Mouse (Mus musculus) spleen, postnatal 14 days (tissue): ENCODE measurements at regions not wholly inside any gene's neighbourhood (a gene's known extent, or its start where the extent isn't known, plus 50 kb on each side); places are given as distances from the start of the nearest gene placed in this dataset.

ENCODE experiments used
- DNase-seq, 2 experiments: peaks; one replicate each; pipeline ENCODE4 v3.0.0; 2021 to 2022; ENCODE audit warnings: low spot score in 2 of 2

DNA sequence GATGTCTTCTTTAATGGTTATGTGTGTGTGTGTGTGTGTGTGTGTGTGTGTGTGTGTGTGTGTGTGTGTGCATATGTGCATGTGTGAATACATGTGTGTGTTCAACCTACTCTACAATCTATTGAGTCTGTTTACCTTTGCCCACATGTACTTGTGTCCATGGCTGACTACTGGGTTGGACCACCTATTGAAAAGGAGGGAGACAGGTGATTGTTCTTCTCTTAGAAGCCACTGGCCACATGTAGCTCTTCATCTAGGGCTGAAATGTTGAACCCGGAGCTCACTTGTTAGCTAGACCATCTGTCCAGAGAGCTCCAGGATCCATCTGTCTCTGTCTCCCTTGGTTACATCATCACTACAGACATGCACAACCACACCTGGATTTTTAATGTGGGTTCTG, 141.8 kb upstream of the Jade1 start:
- no peak for DNase-seq

DNA sequence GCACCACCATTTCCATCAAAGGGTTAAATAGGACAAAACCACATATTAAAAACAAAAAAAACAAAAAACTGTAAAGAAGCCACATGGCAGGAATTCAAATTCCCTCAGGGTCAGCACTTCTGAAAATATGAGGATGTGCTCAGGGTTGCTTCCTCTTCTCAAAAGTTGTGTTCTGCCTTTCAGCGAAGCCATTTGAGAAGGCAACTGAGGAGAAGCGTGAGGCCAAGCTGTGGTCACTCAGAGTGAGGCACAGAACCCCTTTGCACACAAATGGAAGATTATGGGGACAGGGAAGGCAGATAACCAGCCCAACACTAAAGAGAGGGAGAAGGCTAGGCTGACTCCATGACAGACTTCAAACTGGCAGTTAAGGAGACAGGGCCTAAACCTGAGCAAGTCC, 142.8 kb upstream of the Jade1 start:
- no peak for DNase-seq

DNA sequence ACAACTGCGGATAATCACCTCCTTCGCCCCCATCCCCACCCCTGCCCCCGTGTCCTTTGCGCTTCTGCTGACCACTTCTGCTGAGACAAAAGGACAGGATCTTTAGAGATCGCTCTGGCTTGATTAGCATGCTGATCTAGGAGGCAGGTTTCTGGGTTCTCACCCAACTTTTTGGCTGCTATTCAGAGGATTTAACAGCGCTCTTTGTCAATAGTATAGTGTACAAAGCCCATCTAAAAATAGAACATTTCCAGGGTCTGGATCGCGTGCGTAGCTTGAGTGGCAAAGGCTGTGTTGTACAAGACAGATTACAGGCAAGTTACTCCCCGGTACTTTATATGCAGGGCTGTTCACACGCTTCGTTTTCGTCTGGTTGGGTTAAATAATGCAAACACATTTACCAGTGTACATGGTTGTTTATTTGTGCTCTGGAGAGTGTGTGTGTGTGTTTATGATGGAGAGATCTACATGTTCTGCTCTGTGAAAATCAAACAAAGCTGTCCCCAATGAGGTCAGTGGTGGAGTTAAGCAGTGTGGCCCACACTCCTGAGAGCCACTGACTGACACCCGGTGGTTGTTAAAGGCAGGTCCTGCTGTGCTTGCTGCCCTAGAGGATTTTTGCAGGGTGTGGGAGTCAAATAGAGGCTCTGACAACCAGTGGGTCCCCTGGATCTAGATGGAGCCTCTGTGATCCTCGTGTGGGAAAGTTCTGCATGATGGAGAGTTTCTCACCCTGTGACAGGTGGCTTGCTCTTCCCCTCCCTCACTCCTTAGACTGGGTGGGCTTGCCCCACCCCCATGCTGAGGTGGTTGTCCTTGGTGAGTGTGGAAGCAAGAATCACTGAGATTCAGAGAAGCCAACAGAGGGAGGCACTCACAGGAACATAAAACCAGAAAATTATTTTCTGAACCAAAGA, 146.5 kb upstream of the Jade1 start:
- no peak for DNase-seq

DNA sequence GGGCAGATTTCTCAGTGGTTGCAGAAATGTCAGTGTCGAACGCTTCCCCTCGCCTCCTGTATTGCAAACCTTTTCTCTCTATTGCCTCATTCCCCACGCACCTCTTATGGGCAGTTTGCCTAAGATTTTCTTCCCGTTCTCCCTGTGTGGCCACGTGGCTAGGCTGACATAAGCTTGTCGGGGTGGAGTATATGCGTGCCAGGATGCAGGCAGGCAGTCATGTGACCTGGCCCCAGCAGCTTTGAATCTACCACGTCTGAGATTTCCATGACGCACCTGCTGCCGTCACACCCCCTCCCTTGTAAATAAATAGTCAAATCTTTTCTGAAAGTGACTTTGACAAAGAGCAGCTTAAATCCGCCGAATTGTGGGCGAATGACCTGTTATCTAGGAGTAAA, 147.1 kb upstream of the Jade1 start:
- DNase-seq: peak; percentile 13 to 22

DNA sequence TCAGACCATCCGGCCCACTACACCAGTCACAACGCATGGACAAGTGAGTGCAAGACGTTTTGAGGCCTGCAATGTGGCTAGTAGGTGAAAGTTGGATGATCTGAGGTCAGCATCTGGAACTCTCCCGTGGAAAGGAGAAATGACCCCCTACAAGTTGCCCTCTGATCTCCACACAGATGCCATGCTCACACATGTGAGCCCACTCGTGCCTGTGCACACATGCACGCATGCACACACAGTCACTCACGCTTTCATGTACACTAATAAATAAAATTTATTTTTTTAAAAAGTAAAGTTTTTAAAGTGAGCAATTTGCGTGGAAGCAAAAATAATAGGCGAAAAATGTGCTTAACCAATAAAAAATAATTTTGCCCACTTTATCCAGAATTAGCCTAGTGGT, 147.5 kb upstream of the Jade1 start:
- no peak for DNase-seq

DNA sequence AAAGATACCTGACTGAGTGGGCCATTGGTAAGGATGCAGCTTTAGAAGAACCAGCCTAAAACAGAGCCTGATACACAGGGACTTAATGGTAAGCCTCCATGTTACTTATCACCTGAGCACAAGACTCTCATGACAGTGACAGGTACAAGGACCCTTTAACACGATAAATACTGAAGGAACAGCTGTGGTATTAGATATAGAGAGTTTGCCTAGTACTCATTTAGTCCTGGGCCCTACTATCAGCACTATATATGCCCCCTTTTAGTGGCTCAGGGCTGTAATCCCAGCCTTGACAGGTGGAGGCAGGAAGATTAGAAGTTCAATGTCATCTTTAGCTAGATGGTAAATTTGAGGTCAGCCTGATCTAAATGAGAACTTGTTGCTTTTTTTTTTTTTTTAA, 148.0 kb upstream of the Jade1 start:
- no peak for DNase-seq

DNA sequence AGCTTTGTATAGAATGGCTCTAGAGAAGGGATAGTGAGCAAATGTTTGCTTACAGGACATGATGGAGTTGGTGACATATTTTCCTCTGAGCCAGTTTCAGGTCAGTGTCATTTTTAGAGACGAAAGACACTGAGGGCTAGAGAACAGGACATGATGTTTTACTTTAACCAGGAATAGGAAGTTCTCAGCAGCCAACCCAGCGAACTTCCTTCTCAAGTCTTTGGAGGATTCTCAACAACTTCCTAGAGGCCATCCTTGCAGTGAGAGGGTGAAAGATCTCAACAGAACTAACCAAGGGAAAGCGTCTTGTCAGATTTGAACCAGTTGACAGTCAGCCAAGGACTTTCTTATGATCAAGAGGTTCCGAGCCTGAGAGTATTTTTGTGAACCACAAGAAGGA, 153.7 kb upstream of the Jade1 start:
- no peak for DNase-seq

DNA sequence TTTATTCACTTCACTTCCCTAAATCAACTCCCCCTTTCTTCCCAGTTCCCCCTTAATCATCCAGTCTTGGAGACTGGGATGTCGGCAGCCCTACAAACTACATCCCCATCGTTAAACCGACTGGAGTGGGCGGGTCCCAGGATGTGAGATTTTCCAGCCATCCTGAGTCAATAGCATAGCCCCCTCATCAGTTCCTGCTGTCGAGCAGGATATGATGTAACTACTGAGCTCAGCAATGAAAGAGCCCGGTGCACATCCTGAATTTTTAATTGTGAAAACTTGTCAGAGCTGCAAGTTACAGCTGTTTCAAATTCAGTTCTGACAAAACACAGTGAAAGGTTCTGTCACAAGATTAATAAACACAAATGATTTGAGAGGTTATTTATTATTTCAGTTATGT, 165.7 kb upstream of the Jade1 start:
- no peak for DNase-seq

DNA sequence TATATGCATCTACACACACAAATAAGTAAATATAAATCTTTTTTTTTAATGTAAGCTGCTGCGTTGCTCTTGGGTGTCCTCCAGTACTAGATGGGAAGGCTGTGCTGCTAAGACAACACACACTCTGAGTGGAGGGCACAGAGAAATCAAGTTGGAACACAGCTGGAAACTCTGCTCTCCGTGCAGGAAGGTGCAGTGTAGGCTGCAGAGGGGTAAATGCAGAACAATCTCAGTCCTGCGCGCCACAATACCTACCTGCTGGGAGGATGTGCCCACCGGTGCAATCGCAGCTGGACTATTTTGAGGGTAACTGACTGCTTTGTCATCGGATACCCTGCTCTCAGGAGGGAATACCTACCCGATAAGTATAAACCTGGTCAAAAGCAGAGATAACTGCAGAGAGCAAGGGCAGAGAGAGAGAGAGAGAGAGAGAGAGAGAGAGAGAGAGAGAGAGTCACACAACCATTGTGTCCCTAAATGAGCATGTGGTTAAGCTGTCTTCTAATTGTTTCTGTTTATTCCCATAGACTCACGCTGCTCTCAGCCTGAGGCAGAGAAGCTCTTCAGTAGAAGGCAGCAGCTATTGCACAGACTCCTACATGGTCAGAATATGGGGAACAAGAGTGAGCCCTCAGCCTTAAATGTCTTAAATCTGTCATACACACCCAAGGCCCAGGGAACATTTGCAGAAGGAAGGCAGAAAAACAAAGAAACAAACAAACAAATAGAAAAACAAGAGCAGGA, 167.9 kb upstream of the Jade1 start:
- DNase-seq: no peak

DNA sequence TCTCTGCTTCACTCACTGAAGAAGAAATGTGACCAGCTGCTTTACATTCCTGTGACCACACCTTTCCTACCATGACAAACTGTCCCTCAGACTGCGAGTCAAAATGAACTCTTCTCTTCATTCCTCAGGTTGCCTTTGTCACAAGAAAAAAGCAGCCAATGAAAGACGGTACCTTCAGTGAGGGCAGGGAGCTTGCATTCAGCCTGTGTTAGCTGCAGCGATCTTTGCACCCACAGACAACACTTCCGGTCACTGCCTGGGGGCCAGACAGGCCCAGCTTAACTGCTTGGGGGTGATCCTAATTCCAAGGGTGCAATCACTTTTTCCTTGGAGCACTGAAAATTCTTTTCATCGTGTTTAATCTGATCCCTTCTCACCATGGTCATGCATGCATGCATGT, 169.2 kb upstream of the Jade1 start:
- DNase-seq: no peak

DNA sequence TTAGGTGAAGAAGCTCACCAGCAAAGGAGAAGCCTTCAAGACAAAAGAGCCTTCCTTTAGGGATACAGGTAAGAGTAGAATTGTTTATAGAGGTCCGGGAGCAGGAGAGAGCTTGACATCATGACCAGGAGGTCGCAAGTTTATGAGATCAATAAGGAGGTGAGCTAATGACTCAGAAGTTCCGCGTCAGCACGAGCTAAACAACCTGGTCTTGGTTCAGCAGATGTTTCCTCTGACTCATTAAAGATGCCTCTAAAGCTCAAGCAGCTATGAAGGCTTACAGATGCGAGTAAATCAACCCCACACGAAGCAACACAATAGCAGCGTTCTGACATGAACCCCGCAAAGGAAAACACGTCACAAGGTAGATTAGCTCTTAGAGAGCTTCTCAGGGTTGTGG, 171.1 kb upstream of the Jade1 start:
- no peak for DNase-seq

DNA sequence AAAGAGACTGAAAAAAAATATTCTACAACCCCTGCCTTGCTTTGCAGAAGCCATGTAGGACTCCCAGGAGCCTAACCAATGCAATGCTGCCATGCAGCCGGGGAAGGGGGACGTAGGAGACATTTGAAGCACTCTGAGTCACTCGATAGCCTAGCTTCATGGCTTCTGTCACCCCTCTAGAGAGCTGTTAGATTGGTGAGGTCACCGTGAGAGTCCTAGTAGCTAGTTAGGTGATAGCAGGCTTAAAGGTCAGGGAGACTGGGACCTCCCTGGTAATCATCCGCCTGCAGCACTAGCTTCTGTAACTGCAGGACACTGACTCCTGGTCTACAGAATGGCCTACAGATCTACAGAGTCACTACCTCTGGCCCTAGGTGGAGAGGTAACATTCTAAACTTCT, 177.0 kb upstream of the Jade1 start:
- DNase-seq: no peak

DNA sequence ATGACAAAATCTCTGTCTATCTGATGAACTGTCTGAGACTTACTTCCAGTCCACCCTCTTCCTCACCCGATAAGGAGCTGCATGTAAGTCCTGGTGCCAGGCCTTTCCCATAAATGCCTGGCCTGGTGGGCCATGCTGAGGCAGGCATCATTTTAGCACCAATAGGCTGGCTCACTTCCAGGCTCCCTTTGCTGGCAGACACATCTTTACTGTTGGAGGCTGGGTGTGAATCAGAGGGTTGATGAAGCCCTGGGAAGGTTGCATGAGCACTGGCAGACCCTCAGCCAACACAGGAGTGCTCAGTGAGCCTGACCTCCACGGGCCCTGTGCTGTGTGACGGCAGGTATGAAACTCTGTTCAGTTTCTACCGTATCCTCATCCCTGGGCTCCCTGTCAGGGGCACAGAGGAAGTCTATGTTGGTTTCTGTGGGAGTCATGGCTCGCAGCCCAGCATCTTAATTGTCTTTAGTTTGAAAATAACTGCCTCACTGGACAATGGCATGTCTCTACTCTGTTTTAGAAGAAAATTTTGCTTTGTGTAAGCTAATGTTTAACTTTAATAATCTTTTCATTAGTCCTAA, 177.6 kb upstream of the Jade1 start:
- DNase-seq: no peak

DNA sequence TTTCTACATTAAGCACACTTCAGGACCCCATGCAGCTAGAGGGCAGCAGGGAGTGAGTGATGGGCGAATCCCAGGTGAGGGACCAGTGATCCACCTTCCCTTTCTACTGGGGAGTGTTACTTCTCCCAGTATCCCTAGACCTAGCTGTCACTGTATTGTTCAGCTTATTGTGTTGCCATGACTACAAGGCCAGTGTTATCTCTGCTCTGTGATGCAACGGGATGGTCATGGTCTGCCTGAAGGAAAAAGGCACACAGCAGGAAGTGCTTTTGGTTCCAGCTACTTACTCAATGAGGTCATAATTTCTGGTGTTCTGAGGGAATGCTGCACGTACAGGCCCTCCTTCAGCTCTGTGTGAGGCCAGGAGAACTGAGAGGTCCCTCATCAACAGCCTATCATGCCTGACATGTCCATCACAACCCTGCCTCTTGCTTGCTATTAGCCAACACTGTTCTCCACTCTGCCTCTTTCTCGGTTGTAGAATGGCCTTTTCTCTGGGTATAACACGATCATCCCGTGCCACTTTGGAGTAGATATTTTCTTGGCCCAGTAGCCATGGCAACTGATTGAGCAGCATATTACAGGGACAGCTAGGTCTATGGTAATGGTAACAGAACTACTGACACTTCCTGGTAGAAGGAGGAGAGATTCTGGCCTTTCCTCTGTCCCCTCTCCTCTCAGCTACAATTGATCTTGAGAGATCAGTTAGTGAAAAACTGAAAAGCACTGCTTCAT, 178.5 kb upstream of the Jade1 start:
- DNase-seq: no peak

DNA sequence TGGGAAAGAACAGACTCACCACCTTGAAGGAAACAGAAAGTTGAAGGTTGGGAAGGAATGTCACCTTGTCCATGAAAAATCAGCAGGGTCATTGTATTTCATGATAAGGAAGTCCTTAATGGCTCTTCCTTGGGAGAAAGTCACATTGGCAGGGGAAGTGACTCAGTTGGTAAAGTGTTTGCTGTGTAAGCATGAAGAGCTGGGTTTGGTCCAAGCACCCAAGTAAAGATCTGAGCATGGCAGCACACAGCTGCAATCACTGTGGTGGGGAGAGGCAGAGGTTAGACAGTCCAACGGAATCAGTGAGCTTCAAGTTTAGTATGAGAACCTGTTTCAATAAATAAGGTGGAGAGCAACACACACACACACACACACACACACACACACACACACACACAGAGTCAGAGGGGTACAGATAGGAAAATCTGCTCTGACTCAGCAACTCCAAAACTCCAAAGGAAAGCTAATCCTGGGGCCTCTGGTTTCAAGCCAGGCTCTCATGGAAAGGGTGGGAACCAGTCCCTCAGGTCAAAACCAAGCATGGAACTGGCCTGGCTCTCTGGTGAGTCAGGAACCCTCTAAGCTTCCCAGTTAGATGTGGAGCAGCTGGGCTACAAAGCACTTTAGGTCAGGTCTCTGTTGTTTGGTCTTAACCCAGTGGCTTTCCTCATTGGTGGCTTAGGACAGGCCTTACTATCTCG, 180.2 kb upstream of the Jade1 start:
- no peak for DNase-seq

DNA sequence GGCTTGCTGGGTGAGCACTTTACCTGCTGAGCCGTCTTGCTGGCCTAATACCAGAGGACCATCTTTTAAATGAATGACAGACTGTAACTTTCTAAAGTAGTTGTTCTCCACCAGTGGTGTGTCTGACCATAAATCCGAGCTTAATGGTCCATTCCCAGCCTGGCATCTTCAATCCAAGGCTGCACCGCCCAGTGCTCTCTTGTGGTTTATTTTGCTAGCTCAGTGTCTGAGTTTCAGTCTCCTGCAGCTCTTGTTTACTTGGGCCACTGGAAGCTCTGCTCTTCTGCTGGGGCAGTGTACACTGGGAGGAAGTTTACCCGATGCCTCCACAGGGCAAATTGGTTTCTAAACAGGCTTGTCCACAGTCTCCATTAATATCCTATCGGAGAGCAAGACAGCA, 182.3 kb upstream of the Jade1 start:
- no peak for DNase-seq

DNA sequence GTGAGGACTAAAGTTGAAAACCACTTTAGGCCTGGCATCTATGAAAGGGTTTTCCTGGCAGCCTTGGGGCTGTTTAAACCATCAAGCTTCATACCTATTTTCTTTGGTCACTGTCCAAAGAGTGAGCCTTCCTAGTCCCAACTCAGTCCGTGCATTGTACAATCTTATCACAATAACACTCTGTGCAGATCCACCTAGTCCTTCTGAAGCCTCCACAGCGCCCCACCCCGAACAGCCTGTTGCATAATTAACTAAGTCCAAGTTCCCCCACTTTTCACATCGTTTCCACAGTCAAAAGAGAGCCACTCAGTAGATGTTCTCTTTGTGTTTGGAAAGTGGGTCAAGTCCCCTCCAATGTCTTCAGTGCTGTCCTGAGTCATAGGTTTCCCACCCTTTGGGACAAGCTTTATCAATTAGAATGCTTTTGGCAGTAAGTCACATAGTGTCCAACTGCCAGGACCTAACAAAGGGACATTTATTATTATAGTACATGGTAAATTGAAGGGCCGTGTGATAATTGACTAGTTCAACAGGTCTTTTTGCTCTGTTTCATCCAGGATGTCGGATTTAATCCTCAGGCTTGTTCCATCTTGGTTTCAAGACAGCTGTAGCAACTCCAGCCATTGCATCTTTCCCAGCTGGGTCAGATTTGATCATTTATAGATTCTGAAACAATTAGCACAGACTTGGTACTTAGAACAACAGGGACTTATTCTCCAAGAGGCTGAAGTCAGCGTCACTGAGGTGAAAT, 187.0 kb upstream of the Jade1 start:
- DNase-seq: no peak

DNA sequence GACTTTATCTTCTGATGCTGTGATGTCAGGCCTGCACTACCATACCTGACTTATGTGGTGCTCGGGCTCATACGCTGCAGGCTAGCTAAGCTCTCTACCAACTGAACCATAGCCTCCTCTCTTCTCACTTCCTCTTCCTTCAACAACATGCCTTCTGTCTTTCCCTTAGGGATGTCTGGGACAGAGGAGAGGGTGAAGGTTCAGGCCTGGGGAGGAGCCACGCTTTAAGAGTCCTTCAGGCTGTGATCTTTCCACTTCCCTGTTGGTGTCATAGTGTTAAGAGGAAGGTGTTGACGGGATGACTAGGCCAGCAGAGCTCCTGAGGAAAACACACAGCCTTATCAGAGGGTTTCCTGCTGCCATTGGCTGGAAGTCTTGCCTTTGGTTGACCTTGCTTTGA, 188.8 kb upstream of the Jade1 start:
- no peak for DNase-seq

DNA sequence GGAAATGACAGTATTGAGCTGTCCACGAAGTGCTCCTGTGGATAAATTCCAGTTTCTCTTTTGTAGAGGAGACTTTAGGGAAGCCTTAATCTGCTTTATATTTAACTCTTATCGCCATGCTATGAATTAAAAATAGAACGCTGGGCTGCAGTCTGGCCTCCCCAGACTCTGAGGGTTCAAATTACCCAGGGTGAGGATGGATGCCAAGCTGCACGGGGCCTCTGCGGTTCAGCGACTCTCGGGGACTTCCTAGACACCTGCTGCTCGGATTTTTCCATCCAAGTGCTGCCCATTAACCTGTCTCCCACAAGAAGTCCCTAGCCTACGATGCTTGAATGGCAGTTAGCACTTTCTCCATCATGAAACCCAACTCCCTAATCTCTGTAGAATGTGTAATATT, 189.3 kb upstream of the Jade1 start:
- no peak for DNase-seq

DNA sequence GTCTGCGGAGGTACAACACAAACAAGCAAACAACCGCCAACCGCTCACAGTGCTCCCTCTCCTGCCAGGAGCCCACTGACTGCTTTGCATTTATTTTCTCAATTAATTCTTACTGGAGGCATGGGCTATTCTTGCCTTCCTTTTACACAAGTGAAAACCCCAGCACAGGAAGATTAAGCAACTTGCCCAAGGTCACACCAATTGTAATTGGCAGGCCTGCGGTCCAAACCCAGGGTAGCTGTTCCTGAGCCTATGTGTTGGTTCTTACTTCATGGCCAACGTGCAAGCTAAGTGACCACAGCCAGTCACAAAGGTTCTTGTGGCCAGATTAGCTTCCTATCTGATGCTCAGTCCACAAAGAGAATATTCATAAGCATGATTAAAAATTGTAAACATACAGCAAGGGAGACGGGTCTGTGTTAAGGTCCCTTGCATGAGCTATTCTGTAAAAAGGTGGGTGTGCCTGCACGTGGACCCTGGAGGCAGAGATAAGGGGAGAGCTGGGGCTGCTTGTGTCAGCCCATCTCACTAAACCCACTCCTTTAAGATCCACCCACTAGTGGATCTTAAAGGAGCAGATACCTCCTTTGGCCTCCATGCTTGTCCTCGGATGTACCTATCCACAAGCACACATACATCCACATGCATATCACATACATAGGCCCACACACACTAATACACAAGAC, 190.2 kb upstream of the Jade1 start:
- no peak for DNase-seq
